ENCODE assay signal across 8 mouse cellular contexts in the genomic region with DNA sequence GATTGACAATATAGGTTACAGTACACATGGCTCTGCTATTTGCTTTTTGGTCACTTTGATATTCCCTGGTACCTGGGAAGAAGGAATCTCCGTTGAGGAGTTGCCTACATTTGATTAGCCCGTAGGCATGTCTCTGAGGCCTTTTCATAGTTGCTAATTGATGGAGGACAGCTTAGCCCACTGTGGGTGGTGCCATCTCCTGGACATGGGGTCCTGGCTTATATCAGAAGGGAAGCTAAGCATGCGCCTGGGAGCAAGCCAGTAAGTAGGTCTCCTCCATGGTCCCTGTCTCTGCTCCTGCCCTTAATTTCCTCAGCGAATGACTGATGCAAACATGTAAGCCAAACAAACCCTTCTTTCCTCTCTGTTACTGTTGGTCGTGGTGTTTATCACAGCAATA.
"Had no signal": no experiment of that assay in that cellular context is flagged by ENCODE, and none has a peak within 500 bp of the region (broad histone marks: within the 10 kb centered on the region; RNA-seq: fewer than 3 reads in every experiment).

No protein-coding gene starts in this region.

- H3K27me3 ChIP-seq: limb, embryonic 13.5 days; liver, embryonic 13.5 days; midbrain, embryonic 13.5 days; neural tube, embryonic 12.5 days had no signal

- H3K4me2 ChIP-seq: limb, embryonic 13.5 days; liver, embryonic 13.5 days; midbrain, embryonic 13.5 days; neural tube, embryonic 12.5 days had no signal

- H3K36me3 ChIP-seq: limb, embryonic 13.5 days; liver, embryonic 13.5 days; midbrain, embryonic 13.5 days; neural tube, embryonic 12.5 days had no signal

- H3K9me3 ChIP-seq: limb, embryonic 13.5 days; liver, embryonic 13.5 days; midbrain, embryonic 13.5 days; neural tube, embryonic 12.5 days had no signal

- H3K27ac ChIP-seq: limb, embryonic 13.5 days; liver, embryonic 13.5 days; midbrain, embryonic 13.5 days; neural tube, embryonic 12.5 days had no signal

- H3K4me3 ChIP-seq: limb, embryonic 13.5 days; liver, embryonic 13.5 days; midbrain, embryonic 13.5 days; myocyte; neural tube, embryonic 12.5 days had no signal

- DNase-seq: liver, embryonic 13.5 days; spleen, adult 18-20 months; thymus, adult 18-20 months; thymus, postnatal 14 days had no signal

- H3K9ac ChIP-seq: limb, embryonic 13.5 days; liver, embryonic 13.5 days; midbrain, embryonic 13.5 days; neural tube, embryonic 12.5 days had no signal
